Mouse (Mus musculus) kidney, postnatal 0 days (tissue): Measurements from ENCODE around the gene Hmcn1. TPM values are rescaled to one million over a fixed set of nuclear protein-coding genes. Genes with fewer than 3 reads are reported as not detected.

Experiments
- ATAC-seq: fragments of 200-750 bp; cut with Nextera tagmentation; replicated peaks from 2 replicates; pipeline ENCODE4 v1.8.0; 2017; ENCODE audit warnings: low read depth, moderate number of reproducible peaks, moderate TSS enrichment, moderate library complexity; ENCODE audit not compliant: low FRiP score
- DNase-seq: peaks from one replicate; pipeline ENCODE4 v3.0.0-alpha.2; 2016; ENCODE audit warnings: low spot score
- H3K27ac ChIP-seq: fragments of 300-500 bp; sonication (generic); 2 replicates; pipeline ENCODE4 v1.5.1; 2014; ENCODE audit warnings: mild to moderate bottlenecking
- H3K27me3 ChIP-seq: fragments of 300-500 bp; sonication (generic); 2 replicates; pipeline ENCODE4 v1.6.1; 2014; ENCODE audit warnings: low read length, mixed read lengths; ENCODE audit not compliant: insufficient read depth
- H3K36me3 ChIP-seq: fragments of 300-500 bp; sonication (generic); 2 replicates; pipeline ENCODE4 v1.6.1; 2014; ENCODE audit warnings: low read length, mixed read lengths; ENCODE audit not compliant: insufficient read depth
- H3K4me1 ChIP-seq: fragments of 300-500 bp; sonication (generic); replicated peaks from 2 replicates; pipeline ENCODE4 v1.6.1; 2014; ENCODE audit warnings: antibody characterized with exemption, low read length, mixed read lengths; ENCODE audit not compliant: insufficient read depth
- H3K4me2 ChIP-seq: fragments of 300-500 bp; sonication (generic); 2 replicates; pipeline ENCODE4 v1.6.1; 2014; ENCODE audit warnings: mild to moderate bottlenecking, low read length, moderate library complexity, mixed read lengths
- H3K4me3 ChIP-seq: fragments of 300-500 bp; sonication (generic); replicated peaks from 2 replicates; pipeline ENCODE4 v1.5.1; 2014; ENCODE audit warnings: low read depth, low read length
- H3K9ac ChIP-seq: fragments of 300-500 bp; sonication (generic); 2 replicates; pipeline ENCODE4 v1.6.1; 2014; ENCODE audit warnings: low read depth, low read length
- H3K9me3 ChIP-seq: fragments of 300-500 bp; sonication (generic); replicated peaks from 2 replicates; pipeline ENCODE4 v1.6.1; 2016; ENCODE audit warnings: low read length, inconsistent platforms, mixed read lengths
- CTCF ChIP-seq: IDR thresholded peaks from 2 replicates; pipeline ENCODE4 v1.5.1; 2016; ENCODE audit warnings: antibody characterized with exemption, low read depth, mild to moderate bottlenecking, moderate library complexity
- WGBS: fragments of 180-500 bp; shearing (Covaris S2); extraction: QIAGEN DNeasy Blood & Tissue Kit; methylation state at CpG from one replicate; pipeline ENCODE4 v1.1.7; 2014; 5-methylcytosine and 5-hydroxymethylcytosine counted together
- polyA plus RNA-seq: library from polyadenylated mRNA; unstranded; fragments of >200 nt; fragmentation: Nextera tagmentation; extraction: Ambion mirVana; gene quantifications from 2 replicates; pipeline ENCODE4 v1.2.1, GENCODE M21; 2015

Hmcn1 gene
- polyA plus RNA-seq, 1 experiment from 2014 or later = 31.6 TPM

- H3K9ac ChIP-seq = 0 out of 2 replicates have a peak overlapping the region, but pooled peaks have one; percentile 5
- 0 out of 2 replicates have a peak, but pooled peaks cover 9% of the 10 kb centered on the region for H3K36me3 ChIP-seq
- WGBS = 58% methylated on average over 19 of the region's 19 CpGs
- no peaks in the 10 kb centered on the region for H3K9me3 ChIP-seq
- DNase-seq (peak; percentile 80), ATAC-seq (peak; percentile 87)
- H3K27me3 ChIP-seq = no peaks in the 10 kb centered on the region
- H3K4me1 ChIP-seq = 0 out of 2 replicates have a peak, but pooled peaks cover 4% of the 10 kb centered on the region
- no peak overlapping the region for H3K4me3 ChIP-seq
- H3K4me2 ChIP-seq = no peak overlapping the region; the same call in 1 of the 2 replicates
- peak overlapping the region; percentile 62 for H3K27ac ChIP-seq
- no peak for TF ChIP-seq CTCF
Measured at GRCm38 (mm10) chr1:150743097-150743843, 250.0 kb downstream of the Hmcn1 start.

- 71% methylated on average over 7 of the region's 7 CpGs for WGBS
- H3K4me2 ChIP-seq = no peak overlapping the region
- ATAC-seq = no peak
- H3K27ac ChIP-seq = peak overlapping the region; percentile 62
- H3K36me3 ChIP-seq = 0 out of 2 replicates have a peak, but pooled peaks cover 3% of the 10 kb centered on the region
- no peak for TF ChIP-seq CTCF
- no peaks in the 10 kb centered on the region for H3K9me3 ChIP-seq
- no peak overlapping the region for H3K4me3 ChIP-seq
- no peaks in the 10 kb centered on the region for H3K27me3 ChIP-seq
- 0 out of 2 replicates have a peak overlapping the region, but pooled peaks have one; percentile 5 for H3K9ac ChIP-seq
- H3K4me1 ChIP-seq = 0 out of 2 replicates have a peak, but pooled peaks cover 4% of the 10 kb centered on the region
- DNase-seq = no peak
Measured at GRCm38 (mm10) chr1:150742376-150743087, 250.7 kb downstream of the Hmcn1 start.

- DNase-seq (peak; percentile 34), ATAC-seq (no peak)
- H3K4me1 ChIP-seq = no peaks in the 10 kb centered on the region
- H3K9me3 ChIP-seq = no peaks in the 10 kb centered on the region
- H3K4me2 ChIP-seq = no peak overlapping the region
- no peak overlapping the region for H3K4me3 ChIP-seq
- H3K27ac ChIP-seq = no peak overlapping the region
- 67% methylated on average over 5 of the region's 5 CpGs for WGBS
- no peak for TF ChIP-seq CTCF
- H3K9ac ChIP-seq = no peak overlapping the region
- 0 out of 2 replicates have a peak, but pooled peaks cover 3% of the 10 kb centered on the region for H3K36me3 ChIP-seq
- H3K27me3 ChIP-seq = no peaks in the 10 kb centered on the region
Measured at GRCm38 (mm10) chr1:150711438-150711837, 281.8 kb downstream of the Hmcn1 start.

- no peaks in the 10 kb centered on the region for H3K4me1 ChIP-seq
- no peaks in the 10 kb centered on the region for H3K9me3 ChIP-seq
- no peaks in the 10 kb centered on the region for H3K27me3 ChIP-seq
- DNase-seq (no peak), ATAC-seq (no peak)
- no peak overlapping the region for H3K4me2 ChIP-seq
- no peak overlapping the region for H3K4me3 ChIP-seq
- H3K9ac ChIP-seq = no peak overlapping the region
- H3K27ac ChIP-seq = no peak overlapping the region
- no peak for TF ChIP-seq CTCF
- H3K36me3 ChIP-seq = no peaks in the 10 kb centered on the region
- WGBS = 84% methylated on average over 4 of the region's 4 CpGs
Measured at GRCm38 (mm10) chr1:150706502-150706901, 286.7 kb downstream of the Hmcn1 start.

- H3K9me3 ChIP-seq = no peaks in the 10 kb centered on the region
- H3K27ac ChIP-seq = no peak overlapping the region
- no peaks in the 10 kb centered on the region for H3K4me1 ChIP-seq
- no peak overlapping the region for H3K4me3 ChIP-seq
- DNase-seq (no peak), ATAC-seq (no peak)
- WGBS = 94% methylated on average over 3 of the region's 3 CpGs
- H3K27me3 ChIP-seq = no peaks in the 10 kb centered on the region
- TF ChIP-seq CTCF = no peak
- H3K36me3 ChIP-seq = peaks cover 4% of the 10 kb centered on the region; the same call in 1 of the 2 replicates
- no peak overlapping the region for H3K9ac ChIP-seq
- no peak overlapping the region for H3K4me2 ChIP-seq
Measured at GRCm38 (mm10) chr1:150697749-150698148, 295.5 kb downstream of the Hmcn1 start.

- no peak for TF ChIP-seq CTCF
- no peak overlapping the region for H3K4me2 ChIP-seq
- 0 out of 2 replicates have a peak, but pooled peaks cover 7% of the 10 kb centered on the region for H3K36me3 ChIP-seq
- WGBS = 75% methylated on average over 6 of the region's 6 CpGs
- H3K4me1 ChIP-seq = no peaks in the 10 kb centered on the region
- ATAC-seq (no peak), DNase-seq (no peak)
- H3K9me3 ChIP-seq = no peaks in the 10 kb centered on the region
- no peaks in the 10 kb centered on the region for H3K27me3 ChIP-seq
- no peak overlapping the region for H3K4me3 ChIP-seq
- no peak overlapping the region for H3K27ac ChIP-seq
- no peak overlapping the region for H3K9ac ChIP-seq
Measured at GRCm38 (mm10) chr1:150682044-150682443, 311.2 kb downstream of the Hmcn1 start.
